Mouse (Mus musculus): ENCODE measurements around the gene Dennd1a. TPM values are rescaled to one million over a fixed set of nuclear protein-coding genes. Genes with fewer than 3 reads are reported as not detected.

Gene Dennd1a
- total RNA-seq, 2 experiments from 2014 or later: 15.8 to 29.8 TPM

DNA sequence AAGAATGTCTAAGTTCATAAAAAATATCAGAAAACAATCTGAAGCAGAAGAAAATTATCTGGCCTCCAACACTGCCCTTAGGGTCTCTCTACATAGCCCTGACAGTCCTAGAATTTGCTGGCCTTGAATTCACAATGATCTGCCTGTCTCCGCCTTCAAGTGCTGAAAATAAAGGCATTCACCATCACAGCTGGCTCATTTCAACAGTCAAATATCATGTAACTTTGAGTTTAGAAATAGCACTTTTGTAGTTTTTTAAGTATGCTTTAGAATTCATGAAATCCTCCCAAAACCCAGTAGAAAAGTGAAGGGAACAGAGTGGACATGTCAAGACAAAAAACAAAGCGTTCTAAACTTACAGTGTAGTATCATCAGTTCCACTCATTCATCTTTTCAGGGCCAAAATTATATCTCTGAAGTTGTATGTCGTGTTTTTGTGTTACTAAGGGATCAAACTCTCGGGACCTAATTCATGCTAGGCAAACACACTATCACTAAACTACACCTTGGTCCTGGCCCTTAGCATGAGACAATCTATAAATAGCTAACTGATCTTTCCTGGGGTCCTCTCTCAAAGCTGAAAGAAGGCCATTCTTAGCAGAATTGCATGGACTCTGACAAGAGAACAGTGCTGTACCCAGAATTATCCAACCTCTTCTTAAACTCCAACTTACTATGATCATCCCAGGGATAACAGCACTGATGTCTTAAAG, 110.2 kb downstream of the Dennd1a start:
- no peak for ATAC-seq (replicated peaks; ENCODE audit: poor library complexity, severe bottlenecking)

GRCm38 (mm10) chr2:38175276-38175675, 111.9 kb downstream of the Dennd1a start:
- ATAC-seq (replicated peaks; ENCODE audit: poor library complexity, severe bottlenecking): no peak

GRCm38 (mm10) chr2:38168606-38169005, 118.6 kb downstream of the Dennd1a start:
- no peak for ATAC-seq (replicated peaks; ENCODE audit: poor library complexity, severe bottlenecking)

DNA sequence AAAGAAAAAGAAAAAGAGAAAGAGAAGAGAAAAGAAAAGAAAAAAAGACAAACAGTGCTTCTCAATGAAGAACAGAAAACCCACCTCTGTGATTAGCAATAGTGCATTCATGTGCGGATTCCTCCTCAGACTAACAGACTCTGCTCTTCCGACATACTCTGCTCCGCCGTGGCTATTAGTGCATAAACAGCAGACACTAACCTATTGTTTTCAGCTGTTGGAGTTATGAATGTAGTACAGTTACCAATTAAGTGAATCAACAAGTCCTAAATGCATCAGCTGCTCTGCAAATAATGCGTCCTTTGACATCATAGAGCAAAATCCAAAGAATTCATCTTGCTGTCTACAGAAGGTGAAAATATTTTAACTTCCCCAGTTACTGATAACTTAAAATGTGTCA, 121.2 kb downstream of the Dennd1a start:
- no peak for ATAC-seq (replicated peaks; ENCODE audit: poor library complexity, severe bottlenecking)

GRCm38 (mm10) chr2:38164326-38165035, 122.7 kb downstream of the Dennd1a start:
- ATAC-seq (replicated peaks; ENCODE audit: poor library complexity, severe bottlenecking): no peak

DNA sequence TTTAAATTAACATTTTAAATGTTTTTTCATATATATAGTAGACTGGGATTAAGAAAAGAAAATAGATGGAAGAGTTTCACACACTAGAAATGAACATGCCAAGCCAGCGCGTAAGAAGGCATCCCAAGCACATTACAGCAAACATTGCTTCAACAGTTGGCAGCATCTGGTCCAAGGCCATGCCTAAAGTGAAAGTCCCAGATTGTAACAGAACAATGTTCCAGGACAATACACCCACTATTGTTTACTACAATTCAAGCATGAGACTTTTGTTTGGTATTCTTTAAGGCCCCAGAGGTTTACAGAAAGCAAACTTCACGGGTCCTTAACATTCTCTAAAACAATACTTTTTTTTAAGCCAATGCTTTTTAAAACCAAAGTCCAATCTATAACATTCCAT, 124.7 kb downstream of the Dennd1a start:
- no peak for ATAC-seq (replicated peaks; ENCODE audit: poor library complexity, severe bottlenecking)

DNA sequence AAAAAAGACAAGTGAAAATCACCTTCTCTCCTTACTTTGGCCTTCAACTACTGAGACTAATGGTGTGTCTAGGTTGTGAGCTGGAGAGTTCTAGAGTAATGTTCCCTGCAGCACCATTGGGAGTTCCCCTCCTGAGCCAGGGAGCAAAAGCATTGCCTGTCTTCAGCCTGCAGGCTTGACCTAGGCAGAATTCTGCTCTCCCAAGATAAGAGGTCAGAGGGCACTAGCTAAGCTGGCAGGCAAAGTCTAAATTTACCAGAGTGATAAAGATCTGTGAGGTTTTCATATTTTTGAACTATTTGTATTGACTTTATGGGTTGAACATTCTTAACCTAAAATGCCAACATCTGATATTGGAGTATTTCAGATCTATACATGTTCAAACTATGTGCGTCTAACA, 125.7 kb downstream of the Dennd1a start:
- ATAC-seq (replicated peaks; ENCODE audit: poor library complexity, severe bottlenecking): no peak

DNA sequence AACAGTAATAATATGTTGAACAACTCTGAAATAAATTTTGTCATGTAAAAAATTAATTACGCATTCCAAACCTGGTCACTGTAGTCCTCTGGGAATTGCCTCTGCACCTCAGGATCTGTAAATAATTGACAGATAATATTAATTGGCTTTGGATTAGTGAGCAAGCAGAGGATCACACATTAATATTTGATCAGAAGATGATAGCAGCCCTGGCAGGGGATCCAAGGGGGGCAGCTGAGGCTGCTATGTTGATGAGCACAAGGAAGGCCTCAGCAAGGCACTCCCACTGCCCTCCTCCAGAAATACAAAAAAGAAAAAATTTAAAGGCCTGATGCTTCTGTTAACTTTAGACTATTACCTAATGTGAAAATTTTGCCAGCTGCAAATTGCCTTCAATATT, 127.5 kb downstream of the Dennd1a start:
- no peak for ATAC-seq (replicated peaks; ENCODE audit: poor library complexity, severe bottlenecking)

- ATAC-seq (replicated peaks; ENCODE audit: poor library complexity, severe bottlenecking): no peak
These were observed 130.2 kb downstream of the Dennd1a start for GRCm38 (mm10) chr2:38157002-38157401.

DNA sequence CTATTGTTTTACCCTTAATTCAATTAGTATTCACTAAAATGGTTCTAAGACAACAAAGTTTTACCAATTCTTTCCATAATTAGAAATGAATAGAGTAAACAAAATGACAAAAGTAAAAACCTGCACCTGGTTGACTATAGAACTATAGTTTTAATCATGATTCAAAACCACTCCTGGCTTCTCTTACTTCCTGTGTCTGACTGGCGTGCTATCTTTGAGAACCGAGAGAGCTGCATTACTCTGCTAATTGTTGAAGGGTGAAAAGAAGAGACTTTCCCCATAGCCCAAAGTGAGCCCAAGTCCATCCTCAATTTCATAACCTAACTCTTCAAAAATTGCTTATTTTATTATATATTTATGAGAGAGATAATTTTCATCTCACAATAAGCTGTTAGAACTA, 131.2 kb downstream of the Dennd1a start:
- ATAC-seq (replicated peaks; ENCODE audit: poor library complexity, severe bottlenecking): no peak

DNA sequence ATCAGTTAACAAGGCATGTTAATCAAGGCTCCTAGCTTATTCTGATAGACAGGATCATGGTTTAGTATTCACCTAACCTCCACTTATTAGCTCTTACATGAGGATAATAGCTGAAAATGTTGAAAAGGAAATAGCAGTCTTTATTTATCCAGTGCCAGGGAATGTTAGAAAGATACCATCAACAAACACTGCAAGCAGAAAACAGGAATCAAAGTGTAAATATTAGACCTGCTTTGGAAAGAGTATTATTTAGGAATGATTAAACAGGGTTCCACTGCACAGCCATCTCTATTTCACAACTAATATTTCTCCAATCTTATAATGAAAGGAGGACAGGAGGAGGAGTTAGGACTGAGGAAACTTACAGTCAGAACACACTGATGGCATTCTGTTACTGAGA, 142.4 kb downstream of the Dennd1a start:
- no peak for ATAC-seq (replicated peaks; ENCODE audit: poor library complexity, severe bottlenecking)

GRCm38 (mm10) chr2:38144067-38144779, 143.0 kb downstream of the Dennd1a start:
- no peak for ATAC-seq (replicated peaks; ENCODE audit: poor library complexity, severe bottlenecking)

DNA sequence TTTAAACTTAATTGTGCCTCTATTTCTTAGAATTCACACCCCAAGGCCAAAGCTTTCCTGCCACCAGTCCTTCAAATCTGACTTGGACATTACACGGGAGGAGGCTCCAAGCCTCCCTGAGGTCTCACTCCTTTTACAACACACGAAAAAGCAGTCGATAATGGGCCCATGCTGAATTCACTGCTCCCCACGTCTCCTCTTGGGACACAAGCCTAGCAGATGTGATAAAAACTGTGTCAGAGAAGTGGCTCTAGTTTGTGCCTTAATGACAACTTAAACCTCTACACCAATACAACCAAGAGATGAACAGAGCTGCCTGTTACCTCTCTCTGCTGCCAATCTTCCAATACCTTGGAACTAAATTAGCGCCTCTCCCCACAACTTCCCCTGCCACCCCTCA, 144.3 kb downstream of the Dennd1a start:
- no peak for ATAC-seq (replicated peaks; ENCODE audit: poor library complexity, severe bottlenecking)

GRCm38 (mm10) chr2:38142210-38142609, 145.0 kb downstream of the Dennd1a start:
- no peak for ATAC-seq (replicated peaks; ENCODE audit: poor library complexity, severe bottlenecking)

DNA sequence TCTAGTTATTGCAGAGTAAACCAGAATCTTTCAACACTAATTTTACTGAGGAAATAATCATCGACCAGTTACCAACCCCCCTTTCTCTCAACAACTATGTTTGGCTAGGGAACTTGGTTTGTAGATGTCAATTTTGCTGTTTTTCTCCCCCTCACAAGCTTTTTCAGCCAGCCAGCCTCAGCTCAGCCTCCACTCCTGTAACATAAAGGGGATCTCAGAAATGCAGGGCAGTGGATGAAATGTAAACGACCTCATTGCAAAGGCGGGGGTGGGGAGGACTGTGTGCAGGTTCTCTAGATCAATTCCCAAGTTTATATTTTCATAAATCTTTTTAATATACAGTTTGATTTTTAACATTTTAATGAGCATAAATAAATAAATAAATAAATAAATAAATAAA, 147.7 kb downstream of the Dennd1a start:
- no peak for ATAC-seq (replicated peaks; ENCODE audit: poor library complexity, severe bottlenecking)

GRCm38 (mm10) chr2:38137086-38137485, 150.1 kb downstream of the Dennd1a start:
- ATAC-seq (replicated peaks; ENCODE audit: poor library complexity, severe bottlenecking): no peak

GRCm38 (mm10) chr2:38135427-38135826, 151.8 kb downstream of the Dennd1a start:
- ATAC-seq (replicated peaks; ENCODE audit: poor library complexity, severe bottlenecking): no peak

DNA sequence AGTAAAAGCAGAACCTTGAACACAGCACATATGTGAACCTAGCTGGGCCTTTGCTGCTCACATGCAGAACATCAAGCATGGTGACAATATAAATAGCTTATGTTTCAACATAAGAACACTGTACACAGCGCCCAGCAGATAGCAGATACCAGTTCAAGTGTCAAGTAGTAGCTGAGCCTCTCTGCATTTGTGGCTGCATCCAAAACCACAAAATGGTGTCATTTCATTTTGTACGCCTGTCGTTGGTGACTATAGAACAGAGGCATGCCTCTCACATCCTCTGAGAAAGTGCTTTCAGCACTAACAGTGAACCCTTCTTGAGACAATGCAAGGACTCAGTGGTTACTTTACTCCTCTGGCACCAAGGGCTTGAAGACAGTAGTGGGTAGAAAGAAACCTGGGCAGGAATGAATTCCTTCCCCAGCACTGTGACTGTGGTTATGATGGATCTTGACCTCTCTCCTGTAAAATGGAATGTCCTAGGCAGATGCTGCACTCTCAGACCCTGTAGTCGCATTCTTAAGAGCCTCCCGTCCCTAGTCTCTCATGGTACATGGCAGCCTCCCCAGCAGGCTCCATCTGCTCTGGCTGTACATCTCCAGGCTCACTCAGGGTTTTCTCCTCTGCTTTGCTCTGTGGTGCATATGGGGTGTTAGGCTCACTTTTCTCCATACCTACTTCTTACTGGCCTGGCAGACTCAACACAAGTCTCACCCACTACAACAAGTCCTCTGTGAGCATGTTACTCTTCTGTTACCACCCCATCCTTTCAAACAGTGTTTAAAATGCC, 154.0 kb downstream of the Dennd1a start:
- ATAC-seq (replicated peaks; ENCODE audit: poor library complexity, severe bottlenecking): no peak

- no peak for ATAC-seq (replicated peaks; ENCODE audit: poor library complexity, severe bottlenecking)
These were observed 154.9 kb downstream of the Dennd1a start for GRCm38 (mm10) chr2:38132233-38132822.

DNA sequence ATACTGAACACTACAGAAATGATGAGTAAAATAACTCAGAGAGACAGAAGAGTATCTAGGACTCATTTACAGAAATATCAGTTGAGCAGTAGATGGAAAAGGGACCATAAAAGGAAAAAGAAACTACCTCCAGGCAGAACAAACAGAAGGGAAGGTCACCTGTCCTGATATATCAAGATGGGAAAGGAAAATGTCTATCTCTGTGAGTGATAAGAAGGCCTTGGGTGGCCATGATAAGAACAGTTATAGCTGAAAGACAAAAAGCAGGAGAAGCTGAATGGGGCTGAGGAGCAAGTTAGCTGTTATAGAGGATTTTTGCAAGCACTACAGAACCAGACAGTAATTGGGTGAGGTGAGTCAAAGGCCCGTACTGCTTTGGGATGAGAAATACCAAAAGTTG, 155.7 kb downstream of the Dennd1a start:
- ATAC-seq (replicated peaks; ENCODE audit: poor library complexity, severe bottlenecking): no peak
